ENCODE assay signal across 8 mouse cellular contexts in genomic region chr4:141385275-141385674, GRCm38 (mm10). TPM values are rescaled to one million over a fixed set of nuclear protein-coding genes. Genes with fewer than 3 reads are reported as not detected.
DNase-seq lines count a peak whose midpoint lies in the region; ATAC-seq lines count a peak whose summit lies in the region.

No protein-coding gene starts in this region.

- H3K4me2 ChIP-seq in embryonic facial prominence, embryonic 11.5 days (ENCODE audit: low read depth, low read length), result no peak overlapping the region

- no peak for ATAC-seq in embryonic facial prominence, embryonic 11.5 days (replicated peaks; ENCODE audit: insufficient number of reproducible peaks, low FRiP score, low TSS enrichment, low read depth)
- peak; percentile 76 for ATAC-seq in megakaryocyte-erythroid progenitor cell, adult 5-6 weeks (replicated peaks; ENCODE audit: low FRiP score, low TSS enrichment, poor library complexity, severe bottlenecking)

- H3K4me1 ChIP-seq in embryonic facial prominence, embryonic 11.5 days (ENCODE audit: control insufficient read depth, insufficient read depth, low read length), result no peaks in the 10 kb centered on the region

- no peak overlapping the region for H3K4me3 ChIP-seq in embryonic facial prominence, embryonic 11.5 days (ENCODE audit: low read depth, low read length)

- DNase-seq in adrenal gland, adult 2 months, result peak; percentile 47
- DNase-seq in adrenal gland, adult 18-20 months (ENCODE audit: low spot score in 2 of 2), result no peak
- DNase-seq in right cerebral cortex, adult 2 months (ENCODE audit: low spot score in 2 of 2), result peak; percentile 20 to 45
- DNase-seq in right cerebral cortex, postnatal 10 days (ENCODE audit: low spot score in 2 of 2), result no peak
- peak; percentile 86 for DNase-seq in embryonic facial prominence, embryonic 11.5 days (ENCODE audit: low spot score)
- peak; percentile 70 for DNase-seq in kidney, adult 9 months
- peak; percentile 39 for DNase-seq in testis, postnatal 14 days (ENCODE audit: low spot score)

- no peaks in the 10 kb centered on the region for H3K36me3 ChIP-seq in embryonic facial prominence, embryonic 11.5 days (replicated peaks; ENCODE audit: control insufficient read depth, insufficient read depth, low read depth, low read length)

- no peak overlapping the region for H3K9ac ChIP-seq in embryonic facial prominence, embryonic 11.5 days (replicated peaks; ENCODE audit: low read length)

- no peak overlapping the region for H3K27ac ChIP-seq in embryonic facial prominence, embryonic 11.5 days (replicated peaks; ENCODE audit: low read depth, low read length)

- no peaks in the 10 kb centered on the region for H3K9me3 ChIP-seq in embryonic facial prominence, embryonic 11.5 days (replicated peaks; ENCODE audit: control insufficient read depth, low read length)

- H3K27me3 ChIP-seq in embryonic facial prominence, embryonic 11.5 days (ENCODE audit: control insufficient read depth, insufficient read depth, low read length), result peaks cover 37% of the 10 kb centered on the region

- WGBS in embryonic facial prominence, embryonic 11.5 days, result under 1% methylated on average over 7 of the region's 7 CpGs

RNA-seq across cellular contexts. Expression of gene Clcnka, which starts 13.2 kb away (rescaled TPM):
- total RNA-seq in adrenal gland, adult 2 months (2021), result not detected
- 0.04 and 0.07 TPM in 2 replicates for polyA plus RNA-seq in adrenal gland, adult 2 months (2012; rRNA removed)
- not detected for total RNA-seq in adrenal gland, adult 18-20 months (2021)
- 0.27 and 0.45 TPM in 2 replicates for polyA plus RNA-seq in embryonic facial prominence, embryonic 11.5 days (2014; fragmentation: Nextera tagmentation; extraction: Ambion mirVana)
- total RNA-seq in megakaryocyte-erythroid progenitor cell, adult 5-6 weeks (2014; fragmentation: Nextera tagmentation), result not detected in 2 replicates
- total RNA-seq in megakaryocyte-erythroid progenitor cell, adult 5-6 weeks (2017), result not detected in 2 replicates

RNA-seq across cellular contexts. Expression of gene Fam131c, which starts 17.3 kb away (rescaled TPM):
- 1 to 10 TPM in 1 of 2 experiments, under 1 TPM in 1; 0.86 to 4.5 TPM for total RNA-seq in adrenal gland, adult 2 months (2021)
- 3.1 and 9.5 TPM in 2 replicates for polyA plus RNA-seq in adrenal gland, adult 2 months (2012; rRNA removed)
- total RNA-seq in adrenal gland, adult 18-20 months (2021), result 1 to 10 TPM; 1.3 to 2.4 TPM
- 0.76 and 1.3 TPM in 2 replicates for polyA plus RNA-seq in embryonic facial prominence, embryonic 11.5 days (2014; fragmentation: Nextera tagmentation; extraction: Ambion mirVana)
- not detected in 2 replicates for total RNA-seq in megakaryocyte-erythroid progenitor cell, adult 5-6 weeks (2014; fragmentation: Nextera tagmentation)
- total RNA-seq in megakaryocyte-erythroid progenitor cell, adult 5-6 weeks (2017), result not detected in 2 replicates

RNA-seq across cellular contexts. Expression of gene Clcnkb, which starts 30.5 kb away (rescaled TPM):
- total RNA-seq in adrenal gland, adult 2 months (2021), result not detected
- polyA plus RNA-seq in adrenal gland, adult 2 months (2012; rRNA removed), result not detected in 2 replicates
- total RNA-seq in adrenal gland, adult 18-20 months (2021), result not detected
- not detected in 2 replicates for polyA plus RNA-seq in embryonic facial prominence, embryonic 11.5 days (2014; fragmentation: Nextera tagmentation; extraction: Ambion mirVana)
- not detected in 2 replicates for total RNA-seq in megakaryocyte-erythroid progenitor cell, adult 5-6 weeks (2014; fragmentation: Nextera tagmentation)
- not detected in 2 replicates for total RNA-seq in megakaryocyte-erythroid progenitor cell, adult 5-6 weeks (2017)

RNA-seq across cellular contexts. Expression of gene Hspb7, which starts 35.3 kb away (rescaled TPM):
- total RNA-seq in adrenal gland, adult 2 months (2021), result 1 to 10 TPM in 1 of 2 experiments, under 1 TPM in 1; 0.26 to 1.1 TPM
- 1.1 and 1.2 TPM in 2 replicates for polyA plus RNA-seq in adrenal gland, adult 2 months (2012; rRNA removed)
- under 1 TPM; 0.20 to 0.86 TPM for total RNA-seq in adrenal gland, adult 18-20 months (2021)
- 0.10 and 0.45 TPM in 2 replicates for polyA plus RNA-seq in embryonic facial prominence, embryonic 11.5 days (2014; fragmentation: Nextera tagmentation; extraction: Ambion mirVana)
- total RNA-seq in megakaryocyte-erythroid progenitor cell, adult 5-6 weeks (2014; fragmentation: Nextera tagmentation), result not detected in 2 replicates
- total RNA-seq in megakaryocyte-erythroid progenitor cell, adult 5-6 weeks (2017), result not detected in 2 replicates

RNA-seq across cellular contexts. Expression of gene Srarp, which starts 50.6 kb away (rescaled TPM):
- total RNA-seq in adrenal gland, adult 2 months (2021), result under 1 TPM; 0.32 to 0.55 TPM
- 0.22 TPM in 1 of 2 replicates, not detected in the other for polyA plus RNA-seq in adrenal gland, adult 2 months (2012; rRNA removed)
- total RNA-seq in adrenal gland, adult 18-20 months (2021), result under 1 TPM in 1 of 2 experiments, not detected in 1; 0.35 TPM
- polyA plus RNA-seq in embryonic facial prominence, embryonic 11.5 days (2014; fragmentation: Nextera tagmentation; extraction: Ambion mirVana), result not detected in 2 replicates
- not detected in 2 replicates for total RNA-seq in megakaryocyte-erythroid progenitor cell, adult 5-6 weeks (2014; fragmentation: Nextera tagmentation)
- not detected in 2 replicates for total RNA-seq in megakaryocyte-erythroid progenitor cell, adult 5-6 weeks (2017)

Comparison
In these comparisons a context has a peak if more than half of its experiments do, and no peak if none do; other contexts are left out.
1. DNase-seq: peak in adrenal gland, adult 2 months (single experiment), right cerebral cortex, adult 2 months (2 of 2), embryonic facial prominence, embryonic 11.5 days (single experiment), kidney, adult 9 months (single experiment) and testis, postnatal 14 days (single experiment); none in adrenal gland, adult 18-20 months (0 of 2) and right cerebral cortex, postnatal 10 days (0 of 2).